Mouse (Mus musculus) megakaryocyte, embryonic 14.5 days (primary cell): ENCODE data around the gene Nrg4. TPM values are rescaled to one million over a fixed set of nuclear protein-coding genes. Genes with fewer than 3 reads are reported as not detected.
"Not testable (repeated sequence)": the region's sequence is repeated elsewhere in the genome, so short reads cannot be mapped to it uniquely, and the experiment has no call there.

ENCODE experiments used
- H3K27me3 ChIP-seq: replicated peaks from 2 replicates; pipeline ENCODE3; 2012; ENCODE audit warnings: inconsistent platforms
- H3K36me3 ChIP-seq: replicated peaks from 2 replicates; pipeline ENCODE3; 2012; ENCODE audit warnings: low read length, inconsistent platforms, mixed read lengths
- H3K4me1 ChIP-seq: 2 replicates; pipeline ENCODE4 v1.6.1; 2012; ENCODE audit warnings: inconsistent platforms
- H3K4me3 ChIP-seq: replicated peaks from 2 replicates; pipeline ENCODE3; 2012; ENCODE audit warnings: moderate library complexity, mild to moderate bottlenecking, inconsistent platforms
- H3K9me3 ChIP-seq: 2 replicates; pipeline ENCODE4 v1.6.1; 2012; ENCODE audit warnings: inconsistent platforms
- FLI1 ChIP-seq: IDR thresholded peaks from 2 replicates; pipeline ENCODE4 v1.6.1; 2012; ENCODE audit warnings: low read length, inconsistent platforms, mixed read lengths
- GATA1 ChIP-seq: IDR thresholded peaks from 3 replicates; pipeline ENCODE4 v1.6.1; 2012; ENCODE audit warnings: mixed read lengths, low read length, inconsistent platforms, borderline replicate concordance
- polyA plus RNA-seq: library from polyadenylated mRNA; stranded (reverse); fragments of >175 nt; gene quantifications from 2 replicates; pipeline ENCODE4 v1.2.3, GENCODE M21; 2012; ENCODE audit warnings: low replicate concordance; ENCODE audit not compliant: insufficient read depth

The Nrg4 gene
- polyA plus RNA-seq, 1 experiment = 0.26 TPM

DNA sequence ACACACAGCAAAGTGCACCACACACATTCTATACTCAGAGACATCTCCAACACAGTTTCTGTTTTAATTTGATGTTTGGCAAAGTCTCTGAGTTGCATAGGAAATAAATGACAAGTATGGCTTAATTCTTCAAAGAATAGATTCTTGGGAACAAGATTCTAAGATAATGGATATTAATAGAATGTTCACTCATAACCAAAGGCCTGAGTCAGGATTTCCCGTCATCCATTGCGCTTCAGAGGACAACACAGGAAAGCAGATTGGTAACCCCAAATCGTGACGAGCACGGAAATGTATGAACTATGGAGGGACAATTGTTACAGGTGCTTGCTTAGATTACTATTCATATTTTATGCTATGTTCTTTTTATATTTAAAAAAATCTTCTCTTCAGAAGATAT is 71.6 kb downstream of the Nrg4 start:
- H3K9me3 ChIP-seq = no peaks in the 10 kb centered on the region
- TF ChIP-seq GATA1 (no peak), FLI1 (no peak)
- no peaks in the 10 kb centered on the region for H3K36me3 ChIP-seq
- no peaks in the 10 kb centered on the region for H3K27me3 ChIP-seq
- no peak overlapping the region for H3K4me3 ChIP-seq
- H3K4me1 ChIP-seq = peaks cover 52% of the 10 kb centered on the region

- Histone ChIP-seq H3K36me3 (no peaks in the 10 kb centered on the region), H3K27me3 (no peaks in the 10 kb centered on the region), H3K4me3 (no peak overlapping the region), H3K4me1 (peaks cover 59% of the 10 kb centered on the region), H3K9me3 (no peaks in the 10 kb centered on the region)
- TF ChIP-seq FLI1 (no peak), GATA1 (no peak)
These were observed 72.8 kb downstream of the Nrg4 start for GRCm38 (mm10) chr9:55253849-55254248.

- H3K36me3 ChIP-seq, H3K27me3 ChIP-seq, H3K4me3 ChIP-seq, H3K9me3 ChIP-seq: not testable (repeated sequence)
- H3K4me1 ChIP-seq = peaks cover 67% of the 10 kb centered on the region
These were observed 74.5 kb downstream of the Nrg4 start for GRCm38 (mm10) chr9:55252097-55252496.

DNA sequence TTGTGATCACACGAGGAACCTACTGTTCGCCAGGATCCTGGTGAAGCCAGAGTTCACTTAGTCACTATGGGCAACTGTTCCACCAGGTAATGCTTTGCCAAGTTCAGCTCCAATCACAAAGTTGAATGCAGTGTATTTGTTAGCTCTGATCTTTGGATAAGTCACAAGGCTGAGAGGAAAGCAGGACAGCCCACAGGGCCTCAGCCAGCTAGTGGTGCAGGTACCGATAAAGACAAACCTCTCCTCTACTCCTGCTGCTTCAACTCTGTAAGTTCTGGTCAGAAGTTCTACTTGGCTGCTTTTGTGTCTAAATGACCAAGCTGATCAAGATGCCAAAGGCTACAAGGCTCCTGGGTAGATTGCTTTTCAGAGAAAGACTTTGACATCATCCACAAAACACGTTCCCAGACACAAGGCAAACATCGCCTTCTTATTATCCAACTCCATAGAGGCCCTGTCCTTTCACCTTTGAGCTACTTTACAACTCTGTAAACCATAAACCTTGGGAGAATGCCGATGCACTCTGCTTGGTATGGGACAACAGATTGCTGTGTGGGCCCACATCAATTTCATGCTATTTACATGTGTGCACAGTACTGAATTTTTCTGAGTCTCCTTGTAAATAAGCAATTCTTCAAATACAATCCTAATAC is 75.9 kb downstream of the Nrg4 start:
- no peaks in the 10 kb centered on the region for H3K27me3 ChIP-seq
- H3K4me1 ChIP-seq = peaks cover 59% of the 10 kb centered on the region
- TF ChIP-seq FLI1 (no peak), GATA1 (no peak)
- no peaks in the 10 kb centered on the region for H3K36me3 ChIP-seq
- H3K4me3 ChIP-seq = no peak overlapping the region
- H3K9me3 ChIP-seq = no peaks in the 10 kb centered on the region

DNA sequence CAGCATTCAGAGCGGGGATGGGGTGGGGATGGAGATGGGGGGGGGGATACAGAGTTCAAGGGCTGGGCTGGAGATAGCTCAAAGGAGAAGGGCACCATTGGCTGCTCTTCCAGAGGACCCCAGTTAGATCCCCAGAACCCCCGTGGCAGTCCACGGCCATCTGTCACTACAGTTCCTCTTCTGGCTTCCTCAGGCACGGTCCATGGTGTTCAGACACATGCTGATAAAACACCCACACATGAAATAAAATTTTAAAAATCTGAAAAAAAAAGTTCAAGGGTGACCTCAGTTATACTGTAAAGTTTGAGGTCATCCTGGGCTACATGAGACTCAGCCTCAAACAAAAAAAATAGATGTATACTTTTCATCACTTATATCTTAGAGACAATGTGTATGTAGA is 78.2 kb downstream of the Nrg4 start:
- Histone ChIP-seq H3K4me1 (peaks cover 55% of the 10 kb centered on the region), H3K4me3 (no peak overlapping the region), H3K9me3 (no peaks in the 10 kb centered on the region), H3K27me3 (no peaks in the 10 kb centered on the region), H3K36me3 (no peaks in the 10 kb centered on the region)
- no peak for TF ChIP-seq GATA1

DNA sequence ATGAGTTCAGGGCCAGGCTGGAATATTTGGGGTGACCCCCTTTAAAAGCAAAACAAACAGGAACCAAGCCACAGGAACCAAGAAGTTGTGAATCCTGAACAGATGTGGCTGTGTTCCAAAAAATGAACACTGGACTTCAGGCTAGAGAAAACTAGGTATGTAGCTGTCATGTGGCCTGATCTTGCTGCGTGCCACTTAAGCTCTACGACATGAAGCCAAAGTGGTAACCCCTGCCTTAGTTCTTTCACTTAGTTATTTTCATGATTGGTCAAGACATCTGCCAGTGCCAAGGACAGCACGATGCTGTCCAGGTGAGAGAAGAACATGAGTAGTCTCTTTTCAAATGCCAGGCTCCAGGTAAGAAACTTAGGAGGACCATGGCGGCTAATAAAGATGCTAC is 79.7 kb downstream of the Nrg4 start:
- Histone ChIP-seq H3K4me1 (peaks cover 57% of the 10 kb centered on the region), H3K9me3 (no peaks in the 10 kb centered on the region), H3K36me3 (no peaks in the 10 kb centered on the region), H3K4me3 (no peak overlapping the region), H3K27me3 (no peaks in the 10 kb centered on the region)
- TF ChIP-seq FLI1 = no peak
- TF ChIP-seq GATA1 = no peak

DNA sequence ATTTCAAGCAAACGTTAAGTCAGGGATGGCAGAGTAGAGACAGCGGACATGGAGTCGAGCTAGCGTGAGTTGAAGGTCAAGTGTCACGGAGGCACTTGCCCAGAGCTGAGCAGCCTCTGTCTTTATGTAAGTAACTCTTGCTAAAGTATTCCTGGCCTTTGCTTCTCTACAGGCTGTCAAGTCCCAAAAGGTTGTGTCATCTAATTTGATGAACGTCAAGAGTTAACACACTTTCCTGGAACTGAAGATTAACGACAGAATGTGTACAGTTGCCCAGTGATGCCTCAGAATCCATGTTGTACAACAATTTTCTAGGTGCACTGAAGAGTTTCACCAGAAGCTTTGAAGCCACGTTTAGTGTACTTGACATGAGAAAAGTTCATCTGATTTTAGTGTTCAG is 80.2 kb downstream of the Nrg4 start:
- H3K4me3 ChIP-seq = no peak overlapping the region
- no peaks in the 10 kb centered on the region for H3K9me3 ChIP-seq
- TF ChIP-seq FLI1 (no peak), GATA1 (no peak)
- peaks cover 61% of the 10 kb centered on the region for H3K4me1 ChIP-seq
- no peaks in the 10 kb centered on the region for H3K27me3 ChIP-seq
- H3K36me3 ChIP-seq = no peaks in the 10 kb centered on the region

DNA sequence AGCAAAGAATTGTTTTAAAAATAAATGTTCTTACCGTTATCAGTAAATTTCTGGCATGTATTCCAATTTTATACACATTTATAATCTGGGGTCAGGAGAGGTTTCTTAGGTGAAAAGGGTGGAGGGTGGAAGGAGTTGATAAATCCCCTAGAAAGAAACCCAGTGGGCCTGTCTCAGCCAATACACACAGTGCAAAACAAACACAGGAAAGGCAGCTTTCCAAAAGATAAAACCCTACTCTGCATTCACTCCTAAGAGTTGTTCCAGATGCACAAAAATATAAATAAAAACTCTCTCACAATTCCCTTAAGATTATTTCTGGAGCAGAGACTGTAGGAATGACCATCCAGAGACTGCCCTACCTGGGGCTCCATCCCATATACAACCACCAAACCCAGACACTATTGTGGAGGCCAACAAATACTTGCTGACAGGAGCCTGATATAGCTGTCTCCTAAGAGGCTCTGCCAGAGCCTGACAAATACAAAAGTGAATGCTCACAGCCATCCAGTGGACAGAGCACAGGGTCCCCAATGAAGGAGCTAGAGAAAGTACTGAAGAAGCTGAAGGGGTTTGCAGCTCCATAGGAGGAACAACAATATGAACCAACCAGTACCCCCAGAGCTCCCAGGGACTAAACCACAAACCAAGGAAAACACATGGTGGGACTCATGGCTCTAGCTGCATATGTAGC is 81.4 kb downstream of the Nrg4 start:
- not testable (repeated sequence) for H3K36me3 ChIP-seq, H3K9me3 ChIP-seq, H3K27me3 ChIP-seq, H3K4me3 ChIP-seq
- peaks cover 58% of the 10 kb centered on the region for H3K4me1 ChIP-seq

- H3K36me3 ChIP-seq = no peaks in the 10 kb centered on the region
- peaks cover 48% of the 10 kb centered on the region for H3K4me1 ChIP-seq
- H3K4me3 ChIP-seq = no peak overlapping the region
These were observed 82.6 kb downstream of the Nrg4 start for GRCm38 (mm10) chr9:55244079-55244478.

GRCm38 (mm10) chr9:55243280-55243679 is 83.4 kb downstream of the Nrg4 start:
- H3K4me1 ChIP-seq = peaks cover 43% of the 10 kb centered on the region
- H3K27me3 ChIP-seq = peaks cover 2% of the 10 kb centered on the region
- H3K4me3 ChIP-seq = no peak overlapping the region
- H3K9me3 ChIP-seq = no peaks in the 10 kb centered on the region
- no peak for TF ChIP-seq FLI1
- no peak for TF ChIP-seq GATA1
- H3K36me3 ChIP-seq = no peaks in the 10 kb centered on the region

More at GRCm38 (mm10) chr9:55244079-55244478, 82.6 kb downstream of the Nrg4 start:
- H3K9me3 ChIP-seq = no peaks in the 10 kb centered on the region
- H3K27me3 ChIP-seq = peaks cover under 1% of the 10 kb centered on the region
- TF ChIP-seq GATA1 = no peak
- TF ChIP-seq FLI1 = no peak
